Mouse (Mus musculus): ENCODE measurements at regions not wholly inside any gene's neighbourhood (a gene's known extent, or its start where the extent isn't known, plus 50 kb on each side); places are given as distances from the start of the nearest gene placed in this dataset.

GRCm38 (mm10) chr4:150748099-150749000, 96.4 kb upstream of the Slc45a1 start:
- H3K27ac ChIP-seq (ENCODE audit: insufficient read depth, low read length): no peak overlapping the region
- H3K4me1 ChIP-seq (ENCODE audit: control insufficient read depth, insufficient read depth, low read length): peaks cover 20% of the 10 kb centered on the region
- TF ChIP-seq POLR2A (IDR thresholded peaks at IDR 0.05; ENCODE audit: low read depth, low read length) (no peak), CTCF (IDR thresholded peaks at IDR 0.05; ENCODE audit: borderline replicate concordance, insufficient read depth, low read length) (no peak)
- no peak overlapping the region for H3K4me3 ChIP-seq (ENCODE audit: insufficient read depth, low read length)

- no peak for TF ChIP-seq CTCF (IDR thresholded peaks at IDR 0.05; ENCODE audit: borderline replicate concordance, insufficient read depth, low read length)
- TF ChIP-seq POLR2A (IDR thresholded peaks at IDR 0.05; ENCODE audit: low read depth, low read length): no peak
Measured at GRCm38 (mm10) chr4:150746430-150746923, 94.5 kb upstream of the Slc45a1 start.

GRCm38 (mm10) chr4:150745529-150746429, 93.8 kb upstream of the Slc45a1 start:
- Histone ChIP-seq H3K4me1 (ENCODE audit: control insufficient read depth, insufficient read depth, low read length) (peaks cover 11% of the 10 kb centered on the region), H3K27ac (ENCODE audit: insufficient read depth, low read length) (no peak overlapping the region), H3K4me3 (ENCODE audit: insufficient read depth, low read length) (no peak overlapping the region)
- TF ChIP-seq POLR2A (IDR thresholded peaks at IDR 0.05; ENCODE audit: low read depth, low read length) (no peak), CTCF (IDR thresholded peaks at IDR 0.05; ENCODE audit: borderline replicate concordance, insufficient read depth, low read length) (no peak)

More at GRCm38 (mm10) chr4:150746430-150746923, 94.5 kb upstream of the Slc45a1 start:
- H3K4me1 ChIP-seq (ENCODE audit: control insufficient read depth, insufficient read depth, low read length): peaks cover 15% of the 10 kb centered on the region
- H3K4me3 ChIP-seq (ENCODE audit: insufficient read depth, low read length): no peak overlapping the region
- H3K27ac ChIP-seq (ENCODE audit: insufficient read depth, low read length): no peak overlapping the region

GRCm38 (mm10) chr4:150743508-150743907, 91.5 kb upstream of the Slc45a1 start:
- Histone ChIP-seq H3K4me3 (ENCODE audit: insufficient read depth, low read length) (no peak overlapping the region), H3K4me1 (ENCODE audit: control insufficient read depth, insufficient read depth, low read length) (peaks cover 11% of the 10 kb centered on the region), H3K27ac (ENCODE audit: insufficient read depth, low read length) (no peak overlapping the region)
- no peak for TF ChIP-seq POLR2A (IDR thresholded peaks at IDR 0.05; ENCODE audit: low read depth, low read length)

- Histone ChIP-seq H3K27ac (ENCODE audit: insufficient read depth, low read length) (no peak overlapping the region), H3K4me1 (ENCODE audit: control insufficient read depth, insufficient read depth, low read length) (peaks cover 10% of the 10 kb centered on the region), H3K4me3 (ENCODE audit: insufficient read depth, low read length) (no peak overlapping the region)
- TF ChIP-seq CTCF (IDR thresholded peaks at IDR 0.05; ENCODE audit: borderline replicate concordance, insufficient read depth, low read length): no peak
- TF ChIP-seq POLR2A (IDR thresholded peaks at IDR 0.05; ENCODE audit: low read depth, low read length): no peak
Measured at GRCm38 (mm10) chr4:150743103-150743502, 91.1 kb upstream of the Slc45a1 start.

- Histone ChIP-seq H3K4me1 (ENCODE audit: control insufficient read depth, insufficient read depth, low read length) (peaks cover 9% of the 10 kb centered on the region), H3K4me3 (ENCODE audit: insufficient read depth, low read length) (no peak overlapping the region), H3K27ac (ENCODE audit: insufficient read depth, low read length) (no peak overlapping the region)
- TF ChIP-seq POLR2A (IDR thresholded peaks at IDR 0.05; ENCODE audit: low read depth, low read length): no peak
- no peak for TF ChIP-seq CTCF (IDR thresholded peaks at IDR 0.05; ENCODE audit: borderline replicate concordance, insufficient read depth, low read length)
Measured at GRCm38 (mm10) chr4:150741810-150742209, 89.8 kb upstream of the Slc45a1 start.

GRCm38 (mm10) chr4:150740167-150740566, 88.2 kb upstream of the Slc45a1 start:
- Histone ChIP-seq H3K4me3 (ENCODE audit: insufficient read depth, low read length) (no peak overlapping the region), H3K27ac (ENCODE audit: insufficient read depth, low read length) (no peak overlapping the region), H3K4me1 (ENCODE audit: control insufficient read depth, insufficient read depth, low read length) (no peaks in the 10 kb centered on the region)
- TF ChIP-seq CTCF (IDR thresholded peaks at IDR 0.05; ENCODE audit: borderline replicate concordance, insufficient read depth, low read length) (no peak), POLR2A (IDR thresholded peaks at IDR 0.05; ENCODE audit: low read depth, low read length) (no peak)

GRCm38 (mm10) chr4:150738736-150739135, 86.8 kb upstream of the Slc45a1 start:
- no peaks in the 10 kb centered on the region for H3K4me1 ChIP-seq (ENCODE audit: control insufficient read depth, insufficient read depth, low read length)
- TF ChIP-seq CTCF (IDR thresholded peaks at IDR 0.05; ENCODE audit: borderline replicate concordance, insufficient read depth, low read length) (no peak), POLR2A (IDR thresholded peaks at IDR 0.05; ENCODE audit: low read depth, low read length) (no peak)
- H3K4me3 ChIP-seq (ENCODE audit: insufficient read depth, low read length): no peak overlapping the region
- H3K27ac ChIP-seq (ENCODE audit: insufficient read depth, low read length): no peak overlapping the region

GRCm38 (mm10) chr4:150730061-150730812, 78.3 kb upstream of the Slc45a1 start:
- TF ChIP-seq CTCF (IDR thresholded peaks at IDR 0.05; ENCODE audit: borderline replicate concordance, insufficient read depth, low read length) (no peak), POLR2A (IDR thresholded peaks at IDR 0.05; ENCODE audit: low read depth, low read length) (no peak)
- Histone ChIP-seq H3K27ac (ENCODE audit: insufficient read depth, low read length) (no peak overlapping the region), H3K4me1 (ENCODE audit: control insufficient read depth, insufficient read depth, low read length) (no peaks in the 10 kb centered on the region), H3K4me3 (ENCODE audit: insufficient read depth, low read length) (no peak overlapping the region)
